Mouse (Mus musculus): ENCODE data around the gene St6galnac4.

- TF ChIP-seq CTCF (conservative IDR thresholded peaks at IDR 0.05; ENCODE audit: insufficient read depth, insufficient read length, low read depth, low read length), result no peak
- no peak for TF ChIP-seq POLR2A (IDR thresholded peaks at IDR 0.05; ENCODE audit: low read depth, low read length)
Observed at GRCm38 (mm10) chr2:32628044-32628550, 41.2 kb downstream of the St6galnac4 start.

All from kidney, adult 2 months (tissue).